Mouse (Mus musculus) gastrocnemius, adult 2 months (tissue): ENCODE measurements around the gene Nat8f2. TPM values are rescaled to one million over a fixed set of nuclear protein-coding genes. Genes with fewer than 3 reads are reported as not detected.
A peak's percentile ranks its signal among the peaks of the same experiment; 100 is the strongest.
"Not testable (repeated sequence)": the region's sequence is repeated elsewhere in the genome, so short reads cannot be mapped to it uniquely, and the experiment has no call there.

Experiments
- DNase-seq: peaks from one replicate; pipeline ENCODE4 v3.0.0; 2022
- H3K27ac ChIP-seq: fragments of 200-600 bp; 2 replicates; pipeline ENCODE4 v1.8.1; 2022; ENCODE audit warnings: mild to moderate bottlenecking
- H3K4me3 ChIP-seq: fragments of 200-600 bp; 2 replicates; pipeline ENCODE4 v1.8.1; 2022; ENCODE audit warnings: mild to moderate bottlenecking, moderate library complexity
- CTCF ChIP-seq: fragments of 200-600 bp; IDR thresholded peaks from 2 replicates; pipeline ENCODE4 v1.8.1; 2022; ENCODE audit warnings: antibody characterized with exemption, mild to moderate bottlenecking, moderate library complexity
- intact Hi-C: fragments of 180-260 bp; cut with DNase I; formaldehyde crosslinking; loops from one replicate; pipeline ENCODE4 v1.15.1; 2025
- long read RNA-seq, 2 experiments: library from polyadenylated mRNA; stranded (forward); transcript quantifications; one replicate each; pipeline ENCODE4 v2.0.0; 2021
- total RNA-seq, 2 experiments: library from RNA; stranded (reverse); gene quantifications; 2 replicates each; pipeline ENCODE4 v1.2.3; 2021

The Nat8f2 gene
- total RNA-seq: not detected
- long read RNA-seq, experiment 1: 0 reads
- long read RNA-seq, experiment 2: 0 reads

DNA sequence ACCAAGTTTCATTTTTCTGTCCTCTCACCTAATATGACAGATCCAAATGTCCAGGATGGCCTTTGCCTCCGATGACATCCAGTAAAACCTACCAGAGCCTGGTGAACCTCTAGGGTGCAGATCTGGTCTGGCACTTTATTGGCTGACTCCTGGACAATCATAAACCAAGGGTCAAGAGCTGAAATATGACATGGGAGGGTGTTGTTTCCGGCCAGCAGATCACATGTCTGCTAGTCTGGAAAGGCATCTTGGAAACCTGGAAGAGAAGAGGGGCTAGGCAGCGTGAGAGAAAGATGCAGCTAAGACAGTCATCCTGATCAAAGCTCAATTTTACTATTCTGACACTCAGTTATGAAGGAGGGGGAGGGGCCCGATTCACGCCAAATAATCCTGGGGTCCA is at the start of gene Nat8f2:
TSS of gene Nat8f2 (minus strand) at position 153 of the 400 bp plus-strand sequence.
- H3K4me3 ChIP-seq, intact Hi-C loops, DNase-seq, H3K27ac ChIP-seq: not testable (repeated sequence)

DNA sequence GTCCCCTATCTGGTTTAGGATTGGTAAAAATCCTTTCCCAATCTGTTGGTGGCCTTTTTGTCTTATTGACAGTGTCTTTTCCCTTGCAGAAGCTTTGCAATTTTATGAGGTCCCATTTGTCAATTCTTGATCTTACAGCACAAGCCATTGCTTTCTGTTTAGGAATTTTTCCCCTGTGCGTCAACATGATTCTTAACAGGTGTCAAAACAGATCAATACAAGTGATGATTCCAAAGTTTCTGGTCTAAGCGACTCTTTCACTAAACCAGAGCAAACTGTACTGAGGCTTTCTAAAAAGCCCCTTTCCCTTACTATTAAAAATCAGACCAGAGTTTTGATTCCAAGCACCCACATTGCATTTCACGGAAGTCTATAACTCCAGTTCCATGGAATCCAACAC is 49.4 kb upstream of the Nat8f2 start:
- intact Hi-C loops: loop anchor here (10.0 kb wide), 1 partner anchor 334 kb away; the partner anchor contains the start of gene Alms1
- not testable (repeated sequence) for H3K4me3 ChIP-seq, DNase-seq, H3K27ac ChIP-seq

DNA sequence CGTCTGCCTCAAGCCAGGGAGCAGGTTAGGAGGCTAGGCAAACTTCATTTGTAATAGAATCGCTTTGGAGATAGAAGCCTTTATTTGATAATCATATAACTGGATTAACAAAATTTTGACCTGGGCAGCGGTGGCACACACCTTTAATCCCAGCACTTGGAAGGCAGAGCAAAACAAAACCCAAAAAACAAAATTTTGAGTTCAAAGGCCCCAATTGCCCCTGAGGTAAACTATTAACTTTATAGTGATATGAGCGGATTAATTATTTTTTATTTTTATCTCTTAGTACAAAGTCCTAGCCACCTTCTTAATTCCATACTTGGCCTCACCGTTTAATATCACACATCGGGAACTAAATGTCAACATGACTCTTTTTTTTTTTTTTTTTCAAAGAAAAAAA is 47.6 kb upstream of the Nat8f2 start:
- DNase-seq: no peak
- Histone ChIP-seq H3K4me3 (peak overlapping the region; percentile 77), H3K27ac (peak overlapping the region; percentile 92)
- no peak for TF ChIP-seq CTCF
- intact Hi-C loops: loop anchor here (10.0 kb wide), 1 partner anchor 332 kb away; the partner anchor contains the start of gene Alms1

DNA sequence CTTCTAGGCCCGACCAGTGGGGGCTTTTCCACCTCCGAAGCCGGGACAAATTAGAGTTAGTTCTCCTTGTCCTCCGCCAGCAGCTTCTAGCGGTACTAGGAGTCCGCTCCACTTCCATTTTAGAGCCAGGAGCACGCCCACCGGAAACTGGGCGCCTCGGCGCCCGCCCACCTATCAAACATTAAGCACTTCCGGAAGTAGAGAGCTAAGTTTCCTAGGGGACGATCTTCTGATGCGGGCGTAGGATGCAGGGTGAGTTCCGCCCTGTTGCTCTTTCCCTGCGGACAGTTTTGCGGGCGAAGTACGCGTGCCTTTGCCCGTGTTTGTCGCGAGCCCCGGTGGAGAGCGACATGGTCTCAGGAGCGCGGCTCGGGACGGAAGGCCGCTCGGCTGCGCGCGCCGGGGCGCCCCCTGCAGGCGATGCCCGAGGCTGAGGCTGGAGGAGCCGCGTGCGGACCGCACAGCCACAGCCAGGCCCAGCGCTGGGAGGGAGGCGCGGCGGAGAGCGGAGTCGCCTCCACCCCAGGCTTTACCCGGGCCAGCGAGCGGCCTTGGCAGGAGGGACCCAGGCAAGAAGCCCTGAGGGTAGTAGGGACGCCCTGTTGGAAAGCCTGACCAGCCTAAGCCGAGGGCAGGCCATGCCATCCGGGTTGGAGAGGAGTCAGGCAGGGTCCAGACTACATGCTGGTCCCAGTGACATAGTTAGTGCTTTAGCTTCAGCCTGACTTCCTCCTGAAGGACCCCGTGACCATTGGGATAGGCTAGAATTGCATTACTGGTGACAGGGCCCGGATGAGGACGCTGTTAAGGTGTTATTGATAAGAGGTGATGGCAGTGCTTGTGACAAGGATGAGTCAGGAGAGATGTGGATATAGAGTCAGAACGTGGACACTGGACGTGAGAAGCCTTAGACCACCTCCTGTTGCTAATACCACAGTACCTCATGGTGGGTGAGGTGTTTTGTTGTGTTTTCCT is 46.9 kb upstream of the Nat8f2 start, which contains the start of gene Nat8f1:
TSS of gene Nat8f1 (minus strand) at position 149 of the 975 bp plus-strand sequence.
- intact Hi-C loops: loop anchor here (2.0 to 10.0 kb wide), 2 partner anchors 45 to 331 kb away; partner anchors contain the start of genes Alms1 and Dusp11
- Histone ChIP-seq H3K4me3 (peak within 1 kb of the TSS; percentile 77), H3K27ac (peak within 1 kb of the TSS; percentile 92)
- TF ChIP-seq CTCF: peak; percentile 71
- peak; percentile 92 for DNase-seq

DNA sequence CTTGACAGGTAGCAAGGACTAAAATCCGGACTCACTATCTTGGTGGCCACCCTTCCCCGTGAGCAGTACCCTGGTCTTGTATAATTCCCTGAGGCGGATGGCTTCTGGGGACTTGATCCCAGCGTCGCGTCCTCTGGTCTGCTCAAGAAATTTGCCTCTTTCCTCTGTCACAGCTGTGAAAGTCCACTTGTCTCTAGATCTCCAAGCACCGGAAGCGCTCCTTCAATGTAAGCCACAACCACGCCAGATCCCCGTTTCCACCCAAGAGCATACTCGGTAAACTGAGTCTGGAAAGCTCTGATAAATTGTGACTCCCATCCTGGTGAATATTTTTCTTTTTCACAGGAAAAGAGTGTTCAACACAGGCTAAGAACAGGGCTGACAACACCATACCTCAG is 46.2 kb upstream of the Nat8f2 start:
- DNase-seq: no peak
- TF ChIP-seq CTCF: no peak
- H3K4me3 ChIP-seq: peak overlapping the region; percentile 77
- peak overlapping the region; percentile 92 for H3K27ac ChIP-seq
- intact Hi-C loops: loop anchor here (2.0 to 10.0 kb wide), 2 partner anchors 46 to 330 kb away; partner anchors contain the start of genes Alms1 and Dusp11

DNA sequence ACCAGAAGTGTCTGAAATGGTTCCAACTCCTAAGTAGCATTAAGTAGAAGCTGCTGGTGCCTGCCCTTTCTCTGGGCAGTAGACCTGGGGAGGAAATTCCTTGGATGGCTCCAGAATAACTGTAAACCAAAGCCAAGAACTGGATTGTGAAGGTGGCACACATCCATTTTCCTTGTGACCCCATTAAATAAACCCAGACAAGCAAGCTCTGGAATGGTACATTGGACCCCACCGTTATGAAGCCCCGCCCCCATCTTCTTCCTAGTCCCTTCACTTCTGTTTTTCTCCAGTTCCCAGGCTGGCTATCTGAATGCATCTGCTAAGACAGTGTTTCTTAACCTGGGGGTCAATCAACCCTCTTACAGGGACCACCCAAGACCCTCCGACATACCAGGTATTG is 42.6 kb upstream of the Nat8f2 start, which contains the start of gene Tprkb:
TSS of gene Tprkb (plus strand) at position 279 of the 400 bp plus-strand sequence.
- no peak for TF ChIP-seq CTCF
- intact Hi-C loops: loop anchor here (10.0 kb wide), 1 partner anchor 327 kb away; the partner anchor contains the start of gene Alms1

DNA sequence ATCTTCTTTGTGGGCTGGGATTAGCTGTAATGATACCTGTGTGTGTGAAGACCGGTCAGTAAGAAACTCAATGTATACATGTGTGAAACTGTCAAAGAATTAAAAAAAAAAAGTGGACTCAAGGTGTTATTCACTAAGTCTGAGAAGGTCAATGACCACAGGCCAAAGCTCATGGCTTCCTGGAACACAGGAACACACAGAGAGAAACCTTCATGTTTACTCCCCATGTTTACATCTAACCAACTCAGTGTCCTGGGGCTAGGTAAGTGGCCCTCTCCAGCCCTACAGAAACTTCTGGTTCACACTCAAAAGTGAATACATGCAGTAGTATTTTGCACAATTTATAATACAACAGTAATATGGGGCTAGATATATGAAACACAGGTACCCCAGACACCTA is 40.7 kb upstream of the Nat8f2 start:
- Histone ChIP-seq H3K27ac (no peak overlapping the region), H3K4me3 (no peak overlapping the region)
- TF ChIP-seq CTCF: no peak
- intact Hi-C loops: loop anchor here (10.0 kb wide), 1 partner anchor 325 kb away; the partner anchor contains the start of gene Alms1
- DNase-seq: no peak

More for the DNA sequence above, 42.6 kb upstream of the Nat8f2 start, which contains the start of gene Tprkb:
- Histone ChIP-seq H3K27ac (no peak within 1 kb of the TSS), H3K4me3 (no peak within 1 kb of the TSS)
- DNase-seq: no peak

DNA sequence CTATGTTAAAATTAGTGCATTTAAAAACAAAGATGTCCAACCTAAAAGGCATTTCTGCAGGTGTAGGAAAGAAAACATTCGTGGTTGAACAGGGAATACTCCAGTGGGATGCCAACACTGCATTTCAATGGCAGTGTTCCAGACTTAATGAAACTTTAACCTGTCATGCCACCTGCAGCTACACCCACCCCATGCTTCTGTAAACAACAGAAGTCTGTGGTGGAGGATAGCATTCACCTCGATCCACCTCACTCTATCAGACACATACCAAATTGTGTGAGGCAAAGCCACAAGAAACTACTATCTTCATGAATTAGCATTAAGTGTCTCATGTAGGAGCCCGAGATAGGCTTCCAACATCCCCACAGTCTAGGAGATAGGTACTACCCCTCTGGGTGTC is 39.4 kb upstream of the Nat8f2 start:
- intact Hi-C loops: no loop called here
- no peak overlapping the region for H3K4me3 ChIP-seq
- no peak overlapping the region for H3K27ac ChIP-seq
- no peak for TF ChIP-seq CTCF
- DNase-seq: no peak

DNA sequence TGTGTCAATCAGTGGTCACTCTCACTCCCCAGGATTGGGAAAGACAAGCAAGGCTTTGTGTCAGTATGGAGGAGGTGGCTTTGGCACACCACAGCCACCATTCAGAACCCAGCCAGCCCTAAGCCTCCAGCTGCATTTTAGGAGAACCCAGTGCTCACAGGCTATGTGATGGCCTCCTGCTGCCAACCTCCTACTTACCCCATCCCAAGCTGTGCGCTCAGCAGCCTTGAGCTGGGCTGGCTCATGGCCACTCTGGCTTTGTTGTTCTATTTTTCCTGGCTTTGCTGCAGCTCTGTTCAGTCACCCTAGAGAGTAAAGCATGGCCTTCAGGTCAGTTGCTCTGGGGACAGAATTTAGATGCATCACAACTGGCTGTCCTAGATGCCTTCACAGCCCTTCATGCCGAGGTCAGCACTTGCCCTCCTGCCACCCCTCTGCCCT is 38.0 kb upstream of the Nat8f2 start:
- H3K4me3 ChIP-seq, H3K27ac ChIP-seq, intact Hi-C loops: not testable (repeated sequence)
- peak; percentile 26 for DNase-seq

DNA sequence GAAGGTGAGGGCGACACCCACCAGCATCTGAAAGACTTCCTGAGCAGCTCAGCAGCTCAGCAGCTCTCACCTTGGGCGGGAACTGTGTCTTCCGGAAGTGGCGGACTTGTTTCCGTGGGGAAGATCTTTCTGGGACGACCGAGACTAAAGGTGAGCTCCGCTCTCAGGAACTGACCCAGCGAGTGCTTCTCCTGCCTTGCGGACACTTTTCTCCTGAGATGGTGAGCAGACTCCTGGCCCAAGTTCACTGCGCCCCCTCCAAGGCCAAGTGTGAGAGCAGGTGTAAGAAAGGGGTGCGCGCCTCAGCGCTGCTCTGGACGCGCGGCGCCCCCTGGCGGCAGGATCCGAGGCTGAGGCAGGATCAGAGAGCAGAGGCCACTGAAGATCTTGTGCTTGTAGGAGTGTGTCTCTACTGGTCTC is 35.7 kb upstream of the Nat8f2 start, which contains the start of gene Nat8f4:
TSS of gene Nat8f4 (minus strand) at position 243 of the 420 bp plus-strand sequence.
- H3K27ac ChIP-seq, intact Hi-C loops: not testable (repeated sequence)
- peak; percentile 92 for TF ChIP-seq CTCF
- peak; percentile 81 for DNase-seq
- peak within 1 kb of the TSS; percentile 67 for H3K4me3 ChIP-seq

DNA sequence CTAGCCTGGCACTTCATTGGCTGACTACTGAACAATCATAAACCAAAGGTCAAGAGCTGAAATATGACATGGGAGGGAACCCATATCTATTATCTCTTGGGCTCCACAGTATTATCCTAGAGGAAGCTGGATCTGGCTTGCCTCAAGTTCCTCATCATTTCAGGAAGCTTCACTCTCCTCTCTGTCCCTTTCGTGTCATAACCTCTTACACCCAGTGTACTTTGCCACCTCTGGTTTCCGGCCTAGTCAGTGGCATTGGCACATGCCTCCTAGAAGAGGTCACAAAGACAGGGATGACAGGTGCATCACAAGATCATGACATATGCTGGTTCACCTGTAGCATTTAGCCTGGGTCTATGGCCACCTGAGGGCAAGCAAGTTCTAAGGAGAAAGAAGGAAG is 33.3 kb upstream of the Nat8f2 start:
- no peak for DNase-seq
- intact Hi-C loops: no loop called here
- no peak overlapping the region for H3K4me3 ChIP-seq
- no peak for TF ChIP-seq CTCF
- H3K27ac ChIP-seq: no peak overlapping the region

DNA sequence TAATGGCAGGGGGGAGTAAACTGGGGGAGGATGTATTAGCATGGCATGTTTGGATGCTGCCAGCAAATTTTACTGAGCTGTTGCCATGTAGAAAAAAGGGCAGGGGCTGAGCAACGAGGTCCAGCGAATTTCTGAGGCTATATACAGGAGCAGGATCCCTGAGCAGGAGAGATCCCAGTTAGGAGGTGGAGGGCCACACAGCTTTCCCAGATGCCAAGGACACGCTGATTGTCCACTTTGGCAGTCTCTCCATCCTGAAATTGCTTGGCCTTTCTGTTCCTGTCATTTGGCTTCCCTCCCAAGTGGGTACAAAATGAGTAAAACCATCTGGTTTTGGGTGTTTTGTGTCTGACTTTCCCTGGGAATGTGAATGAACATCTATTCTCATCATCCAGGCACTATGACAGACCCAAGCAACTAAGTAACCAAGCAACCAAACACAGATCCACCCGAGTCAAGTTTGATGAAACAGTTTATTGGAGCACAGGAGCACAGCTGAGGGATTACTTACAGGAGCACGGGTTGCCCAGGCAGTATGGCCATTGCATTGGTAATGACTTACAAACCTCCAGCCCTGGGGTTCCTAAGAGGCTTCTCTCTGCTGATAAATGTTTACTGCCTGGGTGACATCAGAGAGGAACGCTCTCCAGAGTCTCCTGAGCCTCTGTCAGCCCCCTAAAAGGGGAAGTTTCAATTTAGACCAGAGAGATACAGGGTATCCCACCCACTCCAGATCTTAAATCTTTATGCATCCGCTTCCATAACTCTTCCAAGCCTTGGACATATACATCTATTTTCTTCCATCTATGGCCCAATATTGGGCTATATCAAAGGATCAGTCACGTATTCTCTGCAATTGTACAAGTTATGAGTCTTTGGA is 29.9 kb upstream of the Nat8f2 start:
- DNase-seq, H3K4me3 ChIP-seq, H3K27ac ChIP-seq: not testable (repeated sequence)
- intact Hi-C loops: loop anchor here (5.0 kb wide), 1 partner anchor 62 kb away; no protein-coding TSS in a partner anchor
